Mouse (Mus musculus) heart, embryonic 11.5 days (tissue): Measurements from ENCODE around the gene Lcp2. TPM values are rescaled to one million over a fixed set of nuclear protein-coding genes. Genes with fewer than 3 reads are reported as not detected.

Source experiments
- ATAC-seq: fragments of 200-750 bp; cut with Nextera tagmentation; replicated peaks from 2 replicates; pipeline ENCODE4 v1.8.0; 2017; ENCODE audit warnings: moderate library complexity; ENCODE audit not compliant: insufficient number of reproducible peaks, low FRiP score, low TSS enrichment
- H3K27ac ChIP-seq: fragments of 300-500 bp; sonication (generic); 2 replicates; pipeline ENCODE4 v1.5.1; 2014; ENCODE audit warnings: mild to moderate bottlenecking, low read depth, low read length
- H3K27me3 ChIP-seq: fragments of 300-500 bp; sonication (generic); 2 replicates; pipeline ENCODE4 v1.6.1; 2014; ENCODE audit warnings: mild to moderate bottlenecking, low read length, mixed read lengths; ENCODE audit not compliant: control insufficient read depth, insufficient read depth
- H3K36me3 ChIP-seq: fragments of 300-500 bp; sonication (generic); 2 replicates; pipeline ENCODE4 v1.6.1; 2014; ENCODE audit warnings: mild to moderate bottlenecking, low read length, moderate library complexity, mixed read lengths; ENCODE audit not compliant: control insufficient read depth, insufficient read depth
- H3K4me1 ChIP-seq: fragments of 300-500 bp; sonication (generic); 2 replicates; pipeline ENCODE4 v1.6.1; 2014; ENCODE audit warnings: low read length; ENCODE audit not compliant: control insufficient read depth, insufficient read depth
- H3K4me2 ChIP-seq: fragments of 300-500 bp; sonication (generic); 2 replicates; pipeline ENCODE4 v1.6.1; 2014; ENCODE audit warnings: mild to moderate bottlenecking, moderate library complexity
- H3K4me3 ChIP-seq: fragments of 300-500 bp; sonication (generic); 2 replicates; pipeline ENCODE4 v1.5.1; 2014; ENCODE audit warnings: low read depth, low read length
- H3K9ac ChIP-seq: fragments of 300-500 bp; sonication (generic); 2 replicates; pipeline ENCODE4 v1.6.1; 2014; ENCODE audit warnings: mild to moderate bottlenecking, low read depth, low read length, moderate library complexity
- H3K9me3 ChIP-seq: fragments of 300-500 bp; sonication (generic); replicated peaks from 2 replicates; pipeline ENCODE4 v1.6.1; 2016; ENCODE audit warnings: low read length; ENCODE audit not compliant: control insufficient read depth
- WGBS: fragments of 180-500 bp; shearing (Covaris S2); extraction: QIAGEN DNeasy Blood & Tissue Kit; methylation state at CpG from one replicate; pipeline ENCODE4 v1.1.7; 2014; ENCODE audit not compliant: insufficient replicate concordance; 5-methylcytosine and 5-hydroxymethylcytosine counted together
- polyA plus RNA-seq: library from polyadenylated mRNA; unstranded; fragments of >200 nt; fragmentation: Nextera tagmentation; extraction: Ambion mirVana; gene quantifications from 2 replicates; pipeline ENCODE4 v1.2.1, GENCODE M21; 2014

Gene Lcp2
- polyA plus RNA-seq, 1 experiment from 2014 or later: 1.9 TPM

GRCm38 (mm10) chr11:34053031-34053818 lies 6.5 kb downstream of the Lcp2 start:
- Histone ChIP-seq H3K9me3 (no peaks in the 10 kb centered on the region), H3K4me3 (no peak overlapping the region), H3K27ac (no peak overlapping the region), H3K4me2 (no peak overlapping the region), H3K9ac (no peak overlapping the region), H3K36me3 (no peaks in the 10 kb centered on the region), H3K4me1 (no peaks in the 10 kb centered on the region), H3K27me3 (no peaks in the 10 kb centered on the region)
- ATAC-seq: no peak
- WGBS: 68% methylated on average over 6 of the region's 6 CpGs

GRCm38 (mm10) chr11:34054031-34054727 lies 7.5 kb downstream of the Lcp2 start:
- ATAC-seq: no peak
- WGBS: 71% methylated on average over 7 of the region's 7 CpGs
- Histone ChIP-seq H3K27me3 (no peaks in the 10 kb centered on the region), H3K4me1 (no peaks in the 10 kb centered on the region), H3K9ac (no peak overlapping the region), H3K27ac (no peak overlapping the region), H3K36me3 (no peaks in the 10 kb centered on the region), H3K4me2 (no peak overlapping the region), H3K4me3 (no peak overlapping the region), H3K9me3 (no peaks in the 10 kb centered on the region)

GRCm38 (mm10) chr11:34056715-34057114 lies 10.0 kb downstream of the Lcp2 start:
- Histone ChIP-seq H3K9me3 (no peaks in the 10 kb centered on the region), H3K4me1 (no peaks in the 10 kb centered on the region), H3K4me3 (no peak overlapping the region), H3K36me3 (no peaks in the 10 kb centered on the region), H3K27me3 (no peaks in the 10 kb centered on the region), H3K4me2 (no peak overlapping the region), H3K9ac (no peak overlapping the region), H3K27ac (no peak overlapping the region)
- no peak for ATAC-seq
- 83% methylated on average over 1 of the region's 1 CpGs for WGBS

- no peak overlapping the region for H3K9ac ChIP-seq
- no peaks in the 10 kb centered on the region for H3K36me3 ChIP-seq
- no peak overlapping the region for H3K4me2 ChIP-seq
- H3K27me3 ChIP-seq: no peaks in the 10 kb centered on the region
- H3K27ac ChIP-seq: no peak overlapping the region
- no peaks in the 10 kb centered on the region for H3K4me1 ChIP-seq
- H3K9me3 ChIP-seq: no peaks in the 10 kb centered on the region
- H3K4me3 ChIP-seq: no peak overlapping the region
- no peak for ATAC-seq
Measured at GRCm38 (mm10) chr11:34058332-34058731, 11.6 kb downstream of the Lcp2 start.

GRCm38 (mm10) chr11:34058960-34059359 lies 12.2 kb downstream of the Lcp2 start:
- no peak overlapping the region for H3K4me2 ChIP-seq
- no peaks in the 10 kb centered on the region for H3K9me3 ChIP-seq
- no peaks in the 10 kb centered on the region for H3K36me3 ChIP-seq
- no peak overlapping the region for H3K27ac ChIP-seq
- H3K4me1 ChIP-seq: 0 out of 2 replicates have a peak, but pooled peaks cover 3% of the 10 kb centered on the region
- no peak overlapping the region for H3K4me3 ChIP-seq
- no peak for ATAC-seq
- 79% methylated on average over 6 of the region's 6 CpGs for WGBS
- no peak overlapping the region for H3K9ac ChIP-seq
- no peaks in the 10 kb centered on the region for H3K27me3 ChIP-seq

- Histone ChIP-seq H3K4me2 (no peak overlapping the region), H3K36me3 (no peaks in the 10 kb centered on the region), H3K9ac (no peak overlapping the region), H3K9me3 (no peaks in the 10 kb centered on the region), H3K4me1 (0 out of 2 replicates have a peak, but pooled peaks cover 5% of the 10 kb centered on the region), H3K27me3 (no peaks in the 10 kb centered on the region), H3K4me3 (no peak overlapping the region), H3K27ac (no peak overlapping the region)
- 0 out of 2 replicates have a peak, but pooled peaks have one; percentile 31 for ATAC-seq
- WGBS: 7% methylated on average over 6 of the region's 6 CpGs
Measured at GRCm38 (mm10) chr11:34061740-34062139, 15.0 kb downstream of the Lcp2 start.

- Histone ChIP-seq H3K36me3 (no peaks in the 10 kb centered on the region), H3K27me3 (no peaks in the 10 kb centered on the region), H3K4me2 (no peak overlapping the region), H3K9me3 (no peaks in the 10 kb centered on the region), H3K4me3 (no peak overlapping the region), H3K9ac (no peak overlapping the region), H3K27ac (no peak overlapping the region), H3K4me1 (0 out of 2 replicates have a peak, but pooled peaks cover 5% of the 10 kb centered on the region)
- whole genome bisulfite sequencing: 49% methylated on average over 2 of the region's 2 CpGs
- no peak for ATAC-seq
Measured at GRCm38 (mm10) chr11:34063257-34063656, 16.5 kb downstream of the Lcp2 start.

GRCm38 (mm10) chr11:34063702-34064485 lies 17.2 kb downstream of the Lcp2 start:
- H3K36me3 ChIP-seq: no peaks in the 10 kb centered on the region
- no peak overlapping the region for H3K9ac ChIP-seq
- no peak overlapping the region for H3K4me2 ChIP-seq
- H3K4me1 ChIP-seq: 0 out of 2 replicates have a peak, but pooled peaks cover 5% of the 10 kb centered on the region
- H3K27ac ChIP-seq: no peak overlapping the region
- 0 out of 2 replicates have a peak, but pooled peaks have one; percentile 35 for ATAC-seq
- H3K9me3 ChIP-seq: no peaks in the 10 kb centered on the region
- WGBS: 38% methylated on average over 5 of the region's 5 CpGs
- no peaks in the 10 kb centered on the region for H3K27me3 ChIP-seq
- H3K4me3 ChIP-seq: no peak overlapping the region
